Mouse (Mus musculus) layer of hippocampus, postnatal 10 days (tissue): ENCODE measurements around the gene Bicdl1. TPM values are rescaled to one million over a fixed set of nuclear protein-coding genes. Genes with fewer than 3 reads are reported as not detected.

ENCODE experiments used
- DNase-seq, 2 experiments: peaks; one replicate each; pipeline ENCODE4 v3.0.0; 2021; ENCODE audit warnings: low spot score in 2 of 2
- total RNA-seq, 2 experiments: library from RNA; stranded (reverse); gene quantifications; 2 replicates each; pipeline ENCODE4 v1.2.3; 2021

Gene Bicdl1
- total RNA-seq, 2 experiments from 2014 or later, result 92.7 to 96.1 TPM

DNA sequence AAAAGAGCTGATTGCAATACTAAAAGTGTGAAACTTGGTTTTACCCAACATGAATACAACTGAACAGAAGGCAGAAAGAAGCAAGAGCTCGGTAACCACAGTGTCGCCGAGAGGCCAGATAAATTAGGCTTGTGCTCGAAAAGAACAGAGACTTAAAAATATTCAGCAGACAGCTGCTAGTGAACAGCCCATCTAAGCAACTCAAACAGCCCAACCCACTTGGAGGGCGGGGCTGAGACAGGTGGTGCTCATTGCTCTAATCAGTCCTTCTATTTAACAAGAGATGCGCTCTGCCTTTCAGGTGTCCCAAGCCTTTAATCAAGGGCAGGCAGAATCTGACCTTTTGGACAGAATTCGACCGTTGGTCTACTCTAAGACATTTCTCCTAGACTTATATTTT, 4.8 kb downstream of the Bicdl1 start:
- DNase-seq, result no peak

DNA sequence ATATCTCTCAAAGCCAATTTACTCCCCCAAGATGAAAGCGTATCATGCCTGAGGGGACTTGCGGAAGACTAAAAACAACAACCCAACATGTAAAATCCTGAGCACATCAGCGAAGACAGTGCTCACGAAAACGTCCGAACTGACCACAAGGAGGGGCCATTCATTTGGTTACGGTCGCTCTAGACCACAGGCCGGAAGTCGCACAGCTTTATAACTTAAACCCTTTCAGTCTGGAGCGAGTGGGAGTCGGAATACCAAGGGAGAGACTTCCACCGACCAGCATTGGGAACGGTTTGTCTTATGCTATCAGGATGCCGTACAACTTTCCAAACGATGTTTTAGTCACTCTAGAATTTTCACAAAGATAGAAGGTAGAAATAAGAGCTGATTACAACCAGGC, 5.4 kb downstream of the Bicdl1 start:
- no peak for DNase-seq

DNA sequence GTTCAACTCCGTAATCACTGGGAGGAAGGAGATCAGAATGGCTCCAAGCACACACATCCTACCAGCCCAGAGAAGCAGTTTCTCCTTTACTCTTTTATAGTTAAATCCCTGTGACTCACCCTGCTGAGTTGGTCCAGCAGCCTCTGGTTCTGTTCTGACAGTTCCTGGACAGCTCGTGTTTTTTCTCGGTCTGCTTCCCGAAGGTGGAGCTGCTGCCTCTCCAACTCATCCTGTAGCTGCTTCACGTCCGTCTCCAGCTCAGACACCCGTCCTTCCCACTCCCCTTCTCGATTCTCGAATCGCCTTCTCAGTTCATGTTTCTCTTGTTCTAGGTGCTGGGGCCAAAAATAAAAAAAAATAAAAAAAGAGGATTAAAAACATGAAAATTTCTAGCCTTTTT, 7.0 kb downstream of the Bicdl1 start:
- DNase-seq, result no peak

DNA sequence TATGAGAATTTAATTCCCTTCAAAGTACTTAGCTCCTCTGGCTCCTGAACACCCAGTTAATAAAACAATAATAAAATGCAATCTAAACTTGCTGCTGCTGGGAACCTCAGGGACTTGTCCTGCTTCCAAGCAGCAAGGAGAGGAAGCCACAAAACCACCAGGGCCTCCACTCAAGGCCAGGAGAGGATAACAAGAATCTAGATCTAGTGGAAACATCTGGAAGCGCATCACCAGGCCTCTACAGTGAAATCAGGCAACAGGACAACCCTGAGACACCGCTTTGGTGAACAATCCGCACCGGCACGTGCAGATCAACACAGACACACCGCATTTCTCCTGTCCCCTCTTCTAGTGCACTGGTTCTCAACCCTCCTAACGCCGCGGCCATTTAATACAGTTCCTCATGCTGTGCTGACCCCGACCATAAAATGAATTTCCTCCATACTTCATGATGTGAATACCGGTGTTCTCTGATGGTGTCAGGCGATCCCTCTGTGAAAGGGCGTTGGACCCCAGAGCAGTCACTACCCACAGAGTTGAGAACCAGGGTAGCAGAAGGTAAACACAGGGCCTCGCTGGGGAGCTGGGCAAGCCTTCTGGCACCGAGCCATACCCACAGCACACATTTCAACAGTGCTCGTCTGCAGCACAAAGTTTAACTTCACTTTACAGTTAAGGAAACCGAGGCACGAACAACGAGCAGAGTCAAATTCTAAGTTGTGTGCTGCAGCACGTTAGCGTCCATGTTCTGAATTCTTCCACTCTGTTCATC, 9.0 kb downstream of the Bicdl1 start:
- no peak for DNase-seq

DNA sequence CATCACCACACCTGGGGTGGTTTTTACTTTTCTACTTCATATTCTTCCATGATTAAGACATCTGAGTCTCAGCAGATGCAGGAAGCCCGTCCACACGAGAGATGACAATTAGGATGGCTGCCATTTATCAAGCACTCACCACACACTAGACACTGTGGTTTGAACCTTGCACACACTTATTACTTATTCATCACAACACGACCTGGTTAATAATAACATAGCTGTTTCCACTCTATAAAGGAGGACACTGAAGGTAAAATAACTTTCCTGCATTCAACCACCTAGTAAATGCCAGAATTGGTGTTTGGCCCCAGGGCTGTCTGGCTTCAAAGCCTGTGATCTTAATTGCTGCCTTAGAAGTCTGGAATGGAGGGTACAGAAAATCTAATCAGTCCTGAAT, 10.7 kb downstream of the Bicdl1 start:
- no peak for DNase-seq

DNA sequence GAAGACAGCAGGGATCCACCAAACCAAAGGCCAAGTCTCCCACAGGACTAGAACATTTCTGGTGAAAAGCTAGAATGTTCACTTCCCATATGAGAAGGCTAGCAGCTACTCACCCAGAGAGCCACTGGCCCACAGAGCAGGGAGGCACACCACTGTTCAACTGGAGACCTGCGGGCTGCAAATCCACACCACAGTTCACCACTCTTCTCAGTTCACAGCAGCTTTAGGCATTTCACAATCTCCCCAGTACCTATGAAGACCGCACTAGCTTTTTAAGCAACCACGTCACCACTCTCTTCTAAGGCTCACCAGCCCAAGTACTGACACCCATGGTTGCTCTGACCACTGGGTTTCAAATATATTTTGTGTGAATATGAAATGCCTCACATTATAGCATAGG, 13.7 kb downstream of the Bicdl1 start:
- DNase-seq, result no peak

DNA sequence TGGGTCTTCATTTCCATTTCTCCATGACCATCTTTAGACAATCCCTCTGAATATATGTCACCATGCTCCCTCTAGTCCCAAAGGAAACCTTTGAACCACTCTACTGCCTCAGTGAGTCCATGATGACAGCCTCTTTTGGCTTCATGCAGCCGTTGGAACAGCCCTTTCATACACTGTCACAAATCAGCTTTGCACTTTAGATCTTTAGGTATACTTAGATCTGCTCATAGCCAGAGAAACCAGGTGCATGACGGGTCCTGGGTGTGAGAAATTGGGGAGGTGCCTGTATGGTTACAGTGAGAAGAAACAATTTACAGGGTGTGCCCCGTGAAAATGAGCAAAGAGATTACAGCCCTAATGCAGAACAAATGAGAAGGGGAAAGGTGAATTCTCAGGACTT, 14.3 kb downstream of the Bicdl1 start:
- DNase-seq, result no peak

DNA sequence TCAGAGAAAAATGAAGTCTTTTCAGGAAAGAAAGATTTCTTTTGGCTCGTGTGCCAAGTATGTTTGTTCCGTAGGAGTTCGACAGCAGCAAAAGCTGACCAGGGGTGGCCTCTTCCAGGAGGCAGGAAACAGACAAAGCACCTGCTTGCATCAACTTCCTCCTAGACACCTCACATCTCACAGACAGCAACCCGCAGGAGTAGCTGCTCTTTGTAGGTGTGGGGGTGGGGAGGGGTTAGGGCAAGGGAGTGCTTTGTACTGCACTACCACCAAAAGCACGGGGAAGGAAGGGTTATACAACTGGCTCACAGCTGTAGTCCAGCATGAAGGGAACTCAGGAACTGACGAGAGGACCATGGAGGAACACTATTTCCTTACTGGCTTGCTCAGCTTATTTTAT, 15.0 kb downstream of the Bicdl1 start:
- no peak for DNase-seq

DNA sequence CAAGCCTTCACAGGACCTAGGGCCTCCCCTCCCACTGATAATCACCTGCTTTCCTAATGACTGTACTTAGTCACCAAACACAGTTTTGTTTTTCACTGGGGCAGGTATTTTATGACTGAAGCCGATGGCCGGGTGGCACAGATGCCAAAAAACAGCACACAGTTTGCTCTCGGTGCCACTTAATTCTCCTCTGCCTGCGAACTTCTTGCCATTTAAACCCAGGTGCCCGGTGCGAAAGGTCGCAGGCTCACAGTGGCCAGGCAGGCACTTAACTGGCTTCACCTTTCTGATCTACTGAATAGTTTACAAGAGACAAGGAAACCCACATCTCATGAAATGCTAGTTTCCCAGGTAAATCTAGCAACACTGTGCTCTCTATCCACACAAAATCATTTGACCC, 16.7 kb downstream of the Bicdl1 start:
- DNase-seq, result no peak

DNA sequence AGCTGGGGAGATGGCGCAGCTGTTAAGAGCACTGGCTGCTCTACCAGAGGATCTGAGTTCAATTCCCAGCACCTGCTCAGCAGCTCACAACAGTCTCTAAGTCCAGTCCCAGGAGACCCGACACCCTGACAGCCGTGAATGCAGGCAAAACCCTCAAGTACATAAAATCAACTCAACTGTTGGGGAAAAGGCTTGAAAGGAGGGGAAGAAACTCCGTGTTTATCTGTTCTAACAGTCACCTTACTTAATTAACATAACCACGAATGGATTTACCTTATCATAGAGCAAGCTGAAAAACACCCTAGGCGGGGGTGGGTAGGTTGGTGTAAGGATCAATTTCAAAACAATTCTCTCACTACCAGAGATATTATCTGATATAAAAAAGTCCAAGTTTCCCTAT, 18.9 kb downstream of the Bicdl1 start:
- no peak for DNase-seq

DNA sequence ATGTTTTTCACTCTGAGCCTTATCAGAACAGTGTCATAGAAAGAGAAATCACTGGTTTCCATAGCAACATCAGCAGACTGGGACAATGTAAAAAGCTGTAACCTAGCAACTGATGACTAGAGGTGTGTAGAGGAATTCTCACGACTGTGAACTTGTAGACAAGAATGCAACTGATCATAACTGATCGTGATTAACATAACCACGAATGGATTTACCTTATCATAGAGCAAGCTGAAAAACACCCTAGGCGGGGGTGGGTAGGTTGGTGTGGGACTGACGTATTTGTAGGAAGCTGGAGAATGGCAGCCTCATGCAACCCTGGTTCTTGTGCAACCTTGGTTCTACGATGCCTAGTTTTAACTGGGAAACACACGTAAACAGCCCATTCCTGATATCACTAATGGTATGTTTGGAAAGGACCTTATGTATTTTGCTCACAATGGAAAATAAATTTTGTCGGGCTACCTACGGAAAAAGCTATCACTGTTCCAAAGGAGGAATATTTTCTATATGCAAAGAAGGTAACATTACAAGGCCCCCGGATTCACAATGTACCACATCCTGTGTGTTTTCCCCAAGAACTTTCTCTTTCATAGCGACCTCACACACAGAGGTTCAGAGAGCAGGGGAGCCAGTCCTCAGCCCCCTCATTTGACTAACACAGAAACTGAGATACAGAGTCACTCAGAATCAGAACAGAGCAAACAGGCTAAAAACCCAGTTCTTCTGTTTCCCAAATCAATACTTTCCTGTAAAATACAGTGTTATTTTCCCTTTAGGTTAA, 19.6 kb downstream of the Bicdl1 start:
- no peak for DNase-seq

DNA sequence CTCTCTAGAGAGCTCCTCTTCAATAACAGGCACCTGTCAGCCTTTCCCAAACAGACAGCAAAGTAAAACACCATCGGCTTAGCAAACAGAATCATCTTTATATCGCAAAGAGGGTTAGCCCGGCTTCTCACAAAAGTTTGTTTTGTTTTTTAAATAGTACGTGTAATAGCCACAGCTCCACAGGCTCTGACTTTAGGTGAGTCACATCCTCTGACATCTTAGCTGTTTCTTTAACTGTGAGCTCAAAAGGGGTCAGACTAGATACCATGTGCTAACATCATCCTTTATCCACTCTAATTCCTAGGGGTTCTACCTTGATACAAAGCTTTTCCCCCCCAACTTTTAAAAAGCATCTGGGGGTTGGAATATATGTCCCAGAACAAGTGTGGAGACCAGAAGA, 21.2 kb downstream of the Bicdl1 start:
- DNase-seq, result no peak

DNA sequence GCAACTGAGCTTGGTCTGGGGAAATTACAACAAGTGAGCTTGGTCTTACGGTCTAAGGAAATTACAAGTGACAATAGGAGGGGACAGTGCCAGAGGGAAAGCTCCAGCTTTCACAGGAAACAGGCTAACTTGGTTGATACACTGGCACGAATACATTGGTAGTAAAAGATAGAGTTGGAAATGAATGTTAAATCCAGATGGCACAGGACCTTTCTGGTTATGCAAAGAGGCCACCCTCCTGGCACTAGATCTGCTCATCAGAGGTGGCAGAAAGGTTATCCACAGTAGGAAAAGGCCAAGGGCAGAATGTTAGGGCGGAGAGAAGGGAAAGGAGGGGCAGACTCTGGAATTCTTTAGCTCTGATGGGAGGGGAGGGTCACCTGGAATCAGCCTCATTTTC, 22.5 kb downstream of the Bicdl1 start:
- DNase-seq, result no peak

DNA sequence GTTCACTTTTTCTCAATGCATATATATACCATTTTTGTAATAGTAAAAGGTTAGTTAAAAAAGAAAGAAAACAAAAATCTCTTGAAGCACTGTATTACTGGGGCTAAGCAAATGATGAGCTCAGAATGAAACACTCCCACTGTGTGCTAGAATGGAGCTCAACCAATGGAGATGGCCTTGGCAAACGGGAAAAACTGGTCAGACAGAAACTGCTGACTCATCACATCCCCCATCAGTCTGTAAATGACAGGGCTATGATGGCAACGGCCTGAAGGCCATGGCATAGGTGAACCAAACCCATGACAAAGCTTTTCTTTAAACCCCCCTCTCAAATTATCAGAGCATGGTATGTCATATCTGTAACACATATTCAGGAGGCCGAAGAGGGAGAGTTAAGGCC, 29.4 kb downstream of the Bicdl1 start:
- no peak for DNase-seq

DNA sequence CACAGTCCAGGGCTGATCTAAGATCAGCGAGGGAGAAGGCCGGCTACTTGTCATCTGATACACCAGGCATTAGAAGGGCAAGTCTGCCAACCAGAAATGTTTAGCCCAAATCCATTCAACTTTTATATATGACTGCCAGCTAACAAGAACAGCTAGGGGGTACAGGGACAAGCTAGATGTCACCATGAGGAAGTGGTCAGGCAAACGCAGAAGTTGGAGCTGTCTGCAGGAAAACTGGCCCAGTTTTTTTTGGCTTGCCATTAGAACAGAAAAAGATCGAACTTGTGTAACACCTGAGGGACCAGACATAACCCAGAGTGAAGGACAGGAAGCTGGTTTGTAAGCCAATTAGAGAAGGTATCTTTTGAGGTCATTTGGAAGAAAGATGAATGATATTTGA, 30.2 kb downstream of the Bicdl1 start:
- no peak for DNase-seq

DNA sequence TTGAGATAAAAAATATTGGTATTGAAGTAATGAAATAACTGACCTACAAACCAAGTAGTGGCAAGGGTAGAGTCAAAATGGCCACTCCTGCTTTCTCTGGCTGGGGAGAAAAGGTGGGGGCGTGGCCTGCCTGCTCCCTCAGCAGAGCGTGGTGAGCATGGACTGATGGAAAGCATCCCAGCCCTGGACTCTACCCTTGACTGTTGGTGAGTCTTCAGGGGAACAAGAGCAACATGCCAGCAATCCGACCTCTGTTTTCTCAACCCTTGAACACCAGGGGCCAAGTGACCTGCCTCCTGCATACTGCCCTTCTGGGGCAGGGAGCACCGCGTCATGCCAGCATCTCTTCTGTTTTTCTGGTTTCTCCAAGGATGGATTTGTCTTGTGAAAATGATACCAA, 34.6 kb downstream of the Bicdl1 start:
- DNase-seq, result no peak

DNA sequence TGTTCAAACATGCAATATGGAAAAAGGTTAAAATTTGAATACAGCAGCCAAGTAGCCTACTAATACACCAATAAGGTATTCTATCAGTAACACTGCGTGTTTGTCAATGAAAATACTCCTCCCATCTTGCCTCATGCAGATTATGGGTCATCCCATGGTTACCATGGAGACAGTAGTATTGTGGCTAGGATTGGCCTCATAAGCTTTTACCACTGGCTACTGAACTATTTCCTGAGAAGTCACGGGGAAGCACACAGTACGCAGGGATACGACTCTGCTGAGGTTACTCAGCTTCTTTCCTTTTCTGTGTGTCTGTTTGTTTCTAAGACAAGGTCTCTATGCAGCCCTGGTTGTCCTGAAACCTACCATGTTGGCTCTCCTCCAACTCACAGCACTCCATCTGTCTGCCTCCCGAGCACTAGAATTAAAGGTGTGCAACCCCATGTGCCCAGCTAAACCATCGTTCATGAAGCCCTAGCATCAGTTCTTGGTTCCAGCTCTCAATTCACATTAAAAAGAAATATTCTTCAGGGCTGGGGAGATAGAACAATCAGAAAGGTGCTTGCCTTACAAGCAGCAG, 36.1 kb downstream of the Bicdl1 start:
- no peak for DNase-seq

DNA sequence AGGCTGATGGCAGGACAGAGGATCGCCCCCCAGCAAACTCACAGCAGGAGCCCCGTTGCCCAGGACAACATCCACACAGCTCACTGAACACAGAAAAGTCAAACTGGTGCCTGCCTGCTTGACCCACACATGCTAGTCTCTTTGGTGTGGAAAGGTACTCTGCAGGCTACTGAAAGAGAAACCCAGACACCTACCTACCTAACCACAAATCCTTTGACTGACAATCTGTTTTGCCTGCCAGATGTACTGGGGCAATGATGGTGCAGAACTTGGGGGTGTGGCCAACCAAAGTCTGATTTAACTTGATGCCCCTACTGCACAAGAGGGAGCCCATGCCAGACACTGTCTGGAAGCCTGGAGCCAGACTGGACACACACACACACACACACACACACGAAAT, 38.1 kb downstream of the Bicdl1 start:
- no peak for DNase-seq

DNA sequence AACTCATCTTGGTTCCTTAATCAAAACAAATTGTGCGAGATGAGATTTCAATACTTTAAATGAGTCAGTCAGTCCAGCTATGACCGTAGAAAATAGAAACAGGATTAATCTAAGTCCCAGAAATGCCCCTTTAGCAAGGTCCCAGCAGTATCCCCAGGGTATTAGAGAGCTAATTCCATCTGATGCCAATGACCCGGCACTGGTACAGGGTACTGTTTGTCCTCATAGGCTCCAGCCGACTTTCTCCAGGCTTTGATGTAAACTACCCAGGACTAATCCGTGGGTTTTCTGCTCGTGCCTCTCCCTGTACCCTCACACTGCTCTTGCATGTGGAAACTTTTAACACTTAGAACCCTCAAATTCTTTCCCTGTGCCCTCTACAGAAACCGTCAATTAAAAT, 44.7 kb downstream of the Bicdl1 start:
- DNase-seq, result no peak

DNA sequence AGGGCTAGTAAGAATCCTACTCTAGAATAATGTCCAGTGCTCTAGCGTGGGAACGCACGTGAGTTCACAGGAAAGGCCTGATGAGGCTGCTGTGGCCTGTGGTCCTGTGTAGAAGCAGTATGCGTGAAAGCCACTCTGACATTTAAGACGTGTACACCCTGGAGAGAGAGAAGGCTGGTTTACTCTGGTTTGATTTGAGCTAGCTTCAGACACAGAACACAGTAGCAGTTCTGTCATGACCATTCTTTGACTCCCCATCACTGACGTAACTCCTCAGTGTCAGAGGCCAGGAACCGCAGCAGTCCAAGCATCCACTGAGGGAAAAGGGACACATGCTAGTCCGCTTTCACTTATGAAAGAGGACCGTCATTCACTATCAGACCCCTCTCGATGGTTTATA, 46.3 kb downstream of the Bicdl1 start:
- DNase-seq, result no peak

DNA sequence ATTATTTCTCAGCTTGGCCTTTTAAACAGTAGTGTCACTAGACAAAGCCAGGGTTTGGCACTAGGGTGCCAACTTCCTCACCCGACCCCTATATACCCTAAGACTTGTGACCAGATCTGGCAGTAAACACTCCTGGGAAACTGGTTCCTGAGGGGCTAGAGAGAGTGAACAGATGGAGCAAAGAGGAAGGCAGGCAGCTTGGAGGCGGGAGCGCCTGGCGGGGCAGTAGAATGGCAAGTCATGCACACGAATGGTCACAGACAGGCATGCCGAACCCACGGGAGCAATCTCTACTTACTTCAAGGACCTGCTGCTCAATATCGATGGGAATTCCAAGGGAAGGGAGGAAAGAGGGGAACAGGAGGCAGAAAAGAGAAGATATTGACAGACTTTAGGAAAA, 59.6 kb downstream of the Bicdl1 start:
- DNase-seq, result no peak

DNA sequence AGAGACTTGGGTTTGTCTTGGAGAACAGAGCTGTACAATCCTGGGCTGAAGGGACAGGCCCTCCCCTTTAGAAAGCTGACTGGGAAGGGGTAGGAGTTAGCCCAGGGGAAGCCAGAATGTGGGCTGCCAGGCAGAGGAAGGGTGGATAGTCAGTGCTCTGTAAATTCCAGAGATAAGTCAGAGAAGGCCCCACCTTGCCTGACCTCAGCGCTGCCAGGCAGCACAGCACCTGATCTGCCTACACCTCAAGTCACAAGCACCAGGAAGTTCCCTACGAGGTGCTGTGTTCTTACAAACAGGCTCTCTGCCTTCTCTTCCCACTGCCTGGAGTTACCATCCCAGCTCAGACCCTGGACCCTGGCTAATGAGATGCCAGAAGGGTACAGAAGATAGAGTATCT, 61.0 kb downstream of the Bicdl1 start:
- DNase-seq, result no peak

DNA sequence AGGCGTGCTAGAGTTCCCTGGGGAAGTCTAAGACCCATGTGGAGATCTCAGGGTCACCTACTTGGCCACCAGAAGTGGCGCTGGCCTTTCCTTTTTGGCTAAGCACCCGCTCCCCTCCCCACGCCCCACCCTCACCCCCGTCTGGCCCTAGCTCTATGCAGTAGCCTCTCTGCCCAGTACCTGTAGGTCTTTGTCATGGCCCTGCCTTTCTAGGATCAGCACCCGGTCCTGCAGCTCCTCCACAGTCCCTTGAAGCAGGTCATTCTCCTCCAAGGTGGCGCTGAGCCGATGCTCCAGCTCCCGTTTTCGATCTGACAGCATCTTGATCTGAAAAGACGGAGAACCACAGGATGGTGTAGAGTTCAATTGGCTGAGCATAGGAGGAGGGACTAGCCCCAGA, 61.4 kb downstream of the Bicdl1 start:
- no peak for DNase-seq
